9 mouse cellular contexts compared by ENCODE assay signal in the genomic region with DNA sequence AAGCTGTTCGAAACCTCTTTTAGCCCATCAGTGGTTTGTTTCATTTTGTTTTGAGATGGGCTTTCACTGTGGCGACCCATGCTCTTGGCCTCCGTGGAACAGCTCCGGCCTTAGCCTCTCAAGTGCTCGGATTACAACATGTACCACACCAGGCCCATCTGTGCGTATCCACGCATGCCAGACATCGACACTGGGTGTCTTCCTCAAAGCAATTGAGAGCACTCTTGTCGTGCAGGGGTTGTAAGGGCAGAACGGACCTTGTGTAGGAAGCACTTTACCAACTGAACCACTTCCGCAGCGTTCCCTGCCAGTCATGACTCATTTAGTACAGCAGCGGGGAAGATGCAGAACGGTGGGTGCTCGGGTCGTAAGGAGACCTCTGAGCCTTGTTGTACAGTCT.
DNase-seq lines count a peak whose midpoint lies in the region; ATAC-seq and TF ChIP-seq lines count a peak whose summit lies in the region.
"Had no signal": no experiment of that assay in that cellular context is flagged by ENCODE, and none has a peak within 500 bp of the region (broad histone marks: within the 10 kb centered on the region; RNA-seq: fewer than 3 reads in every experiment).

No protein-coding gene starts in this region.

- H3K36me3 ChIP-seq in lung, embryonic 16.5 days (ENCODE audit: control insufficient read depth, insufficient read depth, low read length) = no peaks in the 10 kb centered on the region

- H3K4me2 ChIP-seq in lung, embryonic 16.5 days (ENCODE audit: low read depth, low read length) = peak overlapping the region; percentile 10; the same call in 1 of the 2 replicates

- no peaks in the 10 kb centered on the region for H3K9me3 ChIP-seq in lung, embryonic 16.5 days (ENCODE audit: control insufficient read depth, low read length)

- H3K27me3 ChIP-seq in lung, embryonic 16.5 days (ENCODE audit: control insufficient read depth, insufficient read depth, low read depth, low read length) = no peaks in the 10 kb centered on the region

- no peak for TF ChIP-seq POLR2A in olfactory bulb, adult 2 months (IDR thresholded peaks at IDR 0.05; ENCODE audit: insufficient read depth, low read depth, low read length)

- WGBS in lung, embryonic 16.5 days = 47% methylated on average over 16 of the region's 16 CpGs
- WGBS in olfactory bulb, adult 2 months = 38% methylated on average over 16 of the region's 16 CpGs

- H3K4me3 ChIP-seq in lung, embryonic 16.5 days (ENCODE audit: low read length) = no peak overlapping the region
- H3K4me3 ChIP-seq in olfactory bulb, adult 2 months (ENCODE audit: insufficient read depth, low read depth, low read length) = no peak overlapping the region
- H3K4me3 ChIP-seq: gastrocnemius, adult 2 months had no signal

- H3K4me1 ChIP-seq in lung, embryonic 16.5 days (replicated peaks; ENCODE audit: control insufficient read depth, insufficient read depth, low read length) = peaks cover 49% of the 10 kb centered on the region
- peaks cover 40% of the 10 kb centered on the region for H3K4me1 ChIP-seq in olfactory bulb, adult 2 months (ENCODE audit: control insufficient read depth, insufficient read depth, low read length)

- peak overlapping the region; percentile 22 for H3K27ac ChIP-seq in lung, embryonic 16.5 days (ENCODE audit: low read length)
- H3K27ac ChIP-seq in olfactory bulb, adult 2 months (ENCODE audit: insufficient read depth, low read depth, low read length) = peak overlapping the region; percentile 34; the same call in 1 of the 2 replicates
- H3K27ac ChIP-seq: gastrocnemius, adult 2 months had no signal

- TF ChIP-seq CTCF in olfactory bulb, adult 2 months (IDR thresholded peaks at IDR 0.05; ENCODE audit: insufficient read depth, low read depth, low read length) = no peak

- DNase-seq in cerebellum, postnatal 4 days (ENCODE audit: low spot score in 2 of 2) = no peak
- no peak for DNase-seq in lung, postnatal 10 days
- peak; percentile 64 for DNase-seq in cerebellum, adult 9-10 months
- no peak for DNase-seq in neural tube, embryonic 10.5 days (ENCODE audit: extremely low spot score, low spot score)
- DNase-seq in right cerebral cortex, postnatal 36 days (ENCODE audit: low spot score in 2 of 2) = no peak
- DNase-seq: gastrocnemius, adult 2 months had no signal

- peak; percentile 42; the same call in 1 of the 2 replicates for ATAC-seq in cerebellum, adult (ENCODE audit: insufficient number of reproducible peaks, low FRiP score, low TSS enrichment)
- ATAC-seq in lung, embryonic 16.5 days (ENCODE audit: low read depth) = no peak

- H3K9ac ChIP-seq in lung, embryonic 16.5 days (ENCODE audit: low read length) = peak overlapping the region; percentile 4; the same call in 1 of the 2 replicates
